34 mouse cellular contexts compared by ENCODE assay signal in the genomic region with DNA sequence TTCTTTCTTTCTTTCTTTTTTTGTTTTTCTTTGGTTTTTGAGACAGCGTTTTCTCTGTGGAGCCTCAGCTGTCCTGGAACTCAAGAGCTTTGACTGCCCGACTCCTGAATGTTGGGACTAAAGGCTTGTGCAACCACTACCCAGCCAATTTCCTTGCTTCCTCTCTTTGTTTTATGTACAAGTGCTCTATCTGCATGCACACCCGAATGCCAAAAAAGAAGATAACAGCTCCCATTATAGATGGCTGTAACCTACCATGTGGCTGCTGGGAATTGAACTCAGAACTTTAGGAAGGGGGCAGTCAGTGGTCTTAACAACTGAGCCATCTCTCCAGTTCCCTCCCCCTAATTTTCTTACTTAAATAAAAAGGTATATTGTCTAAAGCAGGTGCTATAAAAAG.
"Had no signal": no experiment of that assay in that cellular context is flagged by ENCODE, and none has a peak within 500 bp of the region (broad histone marks: within the 10 kb centered on the region; RNA-seq: fewer than 3 reads in every experiment).

No protein-coding gene starts in this region.

- H3K27ac ChIP-seq: heart, embryonic 13.5 days; heart, embryonic 15.5 days; hindbrain, embryonic 10.5 days; hindbrain, embryonic 12.5 days; hindbrain, embryonic 13.5 days; hindbrain, embryonic 14.5 days; hindbrain, embryonic 15.5 days; hindbrain, postnatal 0 days; intestine, embryonic 15.5 days; kidney, embryonic 15.5 days; kidney, postnatal 0 days; layer of hippocampus, adult 2 months; left cerebral cortex, adult 2 months had no signal

- H3K36me3 ChIP-seq: intestine, embryonic 15.5 days had no signal

- DNase-seq: heart, postnatal 10 days; heart, postnatal 14 days; heart, postnatal 36 days; heart, postnatal 4 days; kidney, adult 11 months; kidney, adult 18-20 months; kidney, adult 2 months; kidney, adult 8-10 months; kidney, adult 9 months; kidney, postnatal 10 days; kidney, postnatal 14 days; kidney, postnatal 25 days; kidney, postnatal 36 days; kidney, postnatal 4 days; layer of hippocampus, adult 9-11 months; layer of hippocampus, postnatal 36 days had no signal

- H3K9me3 ChIP-seq: heart, embryonic 12.5 days; heart, embryonic 13.5 days; heart, embryonic 15.5 days; hindbrain, embryonic 10.5 days; hindbrain, embryonic 12.5 days; hindbrain, embryonic 13.5 days; hindbrain, embryonic 15.5 days; intestine, embryonic 15.5 days; kidney, embryonic 15.5 days had no signal

- H3K9ac ChIP-seq: heart, embryonic 12.5 days; heart, embryonic 13.5 days; heart, embryonic 15.5 days; hindbrain, embryonic 12.5 days; hindbrain, embryonic 13.5 days; hindbrain, embryonic 14.5 days; hindbrain, embryonic 15.5 days; intestine, embryonic 15.5 days; kidney, embryonic 15.5 days had no signal

- H3K4me3 ChIP-seq: heart, embryonic 12.5 days; heart, embryonic 13.5 days; heart, embryonic 15.5 days; hindbrain, embryonic 10.5 days; hindbrain, embryonic 12.5 days; hindbrain, embryonic 13.5 days; hindbrain, embryonic 15.5 days; intestine, embryonic 15.5 days; kidney, embryonic 15.5 days; layer of hippocampus, adult 2 months; left cerebral cortex, adult 2 months had no signal

- H3K4me1 ChIP-seq: heart, embryonic 15.5 days; hindbrain, embryonic 10.5 days; hindbrain, embryonic 12.5 days; hindbrain, embryonic 13.5 days; hindbrain, embryonic 15.5 days; intestine, embryonic 15.5 days had no signal

- H3K27me3 ChIP-seq: heart, embryonic 12.5 days; heart, embryonic 13.5 days; heart, embryonic 15.5 days; hindbrain, embryonic 12.5 days; hindbrain, embryonic 13.5 days; hindbrain, embryonic 15.5 days; intestine, embryonic 15.5 days; kidney, embryonic 15.5 days had no signal

- ATAC-seq: hindbrain, embryonic 16.5 days; hindbrain, postnatal 0 days; inflammation-experienced regulatory T-cells, adult 6 months; intestine, embryonic 15.5 days; intestine, embryonic 16.5 days; intestine, postnatal 0 days had no signal
